Comparison of ENCODE assay signal across 15 mouse cellular contexts in the genomic region with DNA sequence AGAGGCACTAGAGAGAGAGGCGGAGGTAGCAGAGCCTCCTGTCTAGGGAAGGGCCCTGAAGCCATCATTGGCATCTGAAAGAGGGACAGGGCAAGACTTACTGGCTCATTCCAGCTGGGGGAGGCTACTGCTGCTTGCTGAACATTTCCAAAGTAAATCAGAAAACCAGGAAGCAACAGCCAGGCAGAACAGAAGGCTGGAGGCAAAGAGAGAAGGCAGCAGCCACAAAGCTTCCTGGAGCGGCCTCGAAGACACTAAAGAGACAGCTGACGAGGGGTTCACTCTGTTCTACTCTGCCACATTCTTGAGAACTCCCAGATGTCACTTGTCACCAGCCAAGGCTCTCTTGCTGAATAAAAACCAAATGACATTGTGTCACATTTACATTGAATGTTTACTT. TPM values are rescaled to one million over a fixed set of nuclear protein-coding genes. Genes with fewer than 3 reads are reported as not detected.
DNase-seq lines count a peak whose midpoint lies in the region; ATAC-seq and TF ChIP-seq lines count a peak whose summit lies in the region.
"Had no signal": no experiment of that assay in that cellular context is flagged by ENCODE, and none has a peak within 500 bp of the region (broad histone marks: within the 10 kb centered on the region; RNA-seq: fewer than 3 reads in every experiment).

No protein-coding gene starts in this region.

- peaks cover 9% of the 10 kb centered on the region for H3K9me3 ChIP-seq in heart, embryonic 16.5 days (replicated peaks; ENCODE audit: control insufficient read depth, low read length)
- no peaks in the 10 kb centered on the region for H3K9me3 ChIP-seq in embryonic facial prominence, embryonic 15.5 days (replicated peaks)
- H3K9me3 ChIP-seq: hindbrain, embryonic 13.5 days; liver, embryonic 12.5 days; neural tube, embryonic 13.5 days; stomach, embryonic 15.5 days had no signal

- ATAC-seq in heart, embryonic 16.5 days (replicated peaks; ENCODE audit: extremely low read depth, insufficient read depth, low FRiP score): no peak
- no peak; the same call in 1 of the 2 replicates for ATAC-seq in embryonic facial prominence, embryonic 15.5 days (ENCODE audit: insufficient number of reproducible peaks, low FRiP score, low TSS enrichment, low read depth)
- ATAC-seq: liver, embryonic 12.5 days had no signal

- H3K27ac ChIP-seq in heart, embryonic 16.5 days (ENCODE audit: low read length): peak overlapping the region; percentile 51
- peak overlapping the region; percentile 50; the same call in 1 of the 2 replicates for H3K27ac ChIP-seq in left cerebral cortex, adult 2 months
- 0 out of 2 replicates have a peak overlapping the region, but pooled peaks have one; percentile 55 for H3K27ac ChIP-seq in embryonic facial prominence, embryonic 15.5 days (replicated peaks)
- H3K27ac ChIP-seq: hindbrain, embryonic 13.5 days; liver, embryonic 12.5 days; neural tube, embryonic 13.5 days; stomach, embryonic 15.5 days had no signal

- no peak overlapping the region for H3K4me2 ChIP-seq in heart, embryonic 16.5 days (ENCODE audit: low read depth, low read length)
- no peak overlapping the region for H3K4me2 ChIP-seq in embryonic facial prominence, embryonic 15.5 days (replicated peaks)
- H3K4me2 ChIP-seq: hindbrain, embryonic 13.5 days; liver, embryonic 12.5 days; neural tube, embryonic 13.5 days; stomach, embryonic 15.5 days had no signal

- 50% methylated on average over 4 of the region's 4 CpGs for WGBS in heart, embryonic 16.5 days
- 57% methylated on average over 4 of the region's 4 CpGs for WGBS in embryonic facial prominence, embryonic 15.5 days

- H3K9ac ChIP-seq in heart, embryonic 16.5 days (ENCODE audit: low read length): 0 out of 2 replicates have a peak overlapping the region, but pooled peaks have one; percentile 29
- H3K9ac ChIP-seq in embryonic facial prominence, embryonic 15.5 days: no peak overlapping the region
- H3K9ac ChIP-seq: hindbrain, embryonic 13.5 days; liver, embryonic 12.5 days; neural tube, embryonic 13.5 days; stomach, embryonic 15.5 days had no signal

- no peak for TF ChIP-seq CTCF in left cerebral cortex, adult 2 months (IDR thresholded peaks at IDR 0.05)

- peaks cover 11% of the 10 kb centered on the region for H3K36me3 ChIP-seq in heart, embryonic 16.5 days (ENCODE audit: control insufficient read depth, insufficient read depth)
- peaks cover 22% of the 10 kb centered on the region for H3K36me3 ChIP-seq in embryonic facial prominence, embryonic 15.5 days

- no peak for DNase-seq in heart, adult 8-10 months (ENCODE audit: low spot score)
- no peak for DNase-seq in left cerebral cortex, adult 2 months (ENCODE audit: extremely low spot score in 1 of 2, low spot score in 2 of 2)
- no peak for DNase-seq in left cerebral cortex, adult 8-10 months (ENCODE audit: low spot score in 2 of 2)
- DNase-seq in layer of hippocampus, adult 8-10 months (ENCODE audit: low spot score in 2 of 2): peak; percentile 63 to 75
- DNase-seq in embryo, embryonic 11 days: no peak
- DNase-seq: cerebellum, postnatal 36 days; left cerebral cortex, postnatal 4 days had no signal

- H3K27me3 ChIP-seq in heart, embryonic 16.5 days (ENCODE audit: control insufficient read depth, insufficient read depth, low read length): no peaks in the 10 kb centered on the region
- H3K27me3 ChIP-seq in embryonic facial prominence, embryonic 15.5 days: no peaks in the 10 kb centered on the region
- H3K27me3 ChIP-seq: CH12.LX; hindbrain, embryonic 13.5 days; neural tube, embryonic 13.5 days; stomach, embryonic 15.5 days had no signal

- intact Hi-C loops in left cerebral cortex, adult 2 months (cut with DNase I): no loop called here

- H3K4me3 ChIP-seq in heart, embryonic 16.5 days (ENCODE audit: low read length): no peak overlapping the region
- H3K4me3 ChIP-seq in left cerebral cortex, adult 2 months: no peak overlapping the region
- H3K4me3 ChIP-seq in embryonic facial prominence, embryonic 15.5 days (replicated peaks): no peak overlapping the region
- H3K4me3 ChIP-seq: hindbrain, embryonic 13.5 days; liver, embryonic 12.5 days; neural tube, embryonic 13.5 days; stomach, embryonic 15.5 days had no signal

- peaks cover 12% of the 10 kb centered on the region for H3K4me1 ChIP-seq in heart, embryonic 16.5 days (ENCODE audit: control insufficient read depth, insufficient read depth, low read length)
- H3K4me1 ChIP-seq in embryonic facial prominence, embryonic 15.5 days: peaks cover 17% of the 10 kb centered on the region

RNA-seq across cellular contexts. Expression of gene Gm49361, which starts 21.4 kb away (rescaled TPM):
- polyA plus RNA-seq in heart, embryonic 16.5 days (2015; fragmentation: Nextera tagmentation; extraction: Ambion mirVana): not detected in 2 replicates
- 1 to 10 TPM in 3 of 4 experiments, not detected in 1; 1.6 to 2.7 (median 1.8) TPM for total RNA-seq in heart, adult 8-10 months (2022)
- total RNA-seq in left cerebral cortex, adult 2 months (2021): 1 to 10 TPM in 1 of 2 experiments, under 1 TPM in 1; 0.40 to 1.8 TPM
- 1 to 10 TPM in 1 of 4 experiments, not detected in 3; 1.0 TPM for total RNA-seq in left cerebral cortex, adult 8-10 months (2022)
- not detected in 2 replicates for polyA plus RNA-seq in embryonic facial prominence, embryonic 15.5 days (2015; fragmentation: Nextera tagmentation; extraction: Ambion mirVana)
- 1 to 10 TPM; 2.2 to 4.5 (median 3.4) TPM for total RNA-seq in layer of hippocampus, adult 8-10 months (2022)
- total RNA-seq: CH12.LX had no signal
- polyA plus RNA-seq: gonadal fat pad, adult 2 months; hindbrain, embryonic 13.5 days; liver, embryonic 12.5 days; neural tube, embryonic 13.5 days; stomach, embryonic 15.5 days had no signal

RNA-seq across cellular contexts. Expression of gene Lats2, which starts 33.7 kb away (rescaled TPM):
- polyA plus RNA-seq in heart, embryonic 16.5 days (2015; fragmentation: Nextera tagmentation; extraction: Ambion mirVana): 19.4 and 24.4 TPM in 2 replicates
- total RNA-seq in heart, adult 8-10 months (2022): 10 to 100 TPM; 24.3 to 39.2 (median 31.0) TPM
- 10 to 100 TPM; 17.0 to 22.2 TPM for total RNA-seq in left cerebral cortex, adult 2 months (2021)
- 10 to 100 TPM; 19.4 to 28.3 (median 24.8) TPM for total RNA-seq in left cerebral cortex, adult 8-10 months (2022)
- polyA plus RNA-seq in embryonic facial prominence, embryonic 15.5 days (2015; fragmentation: Nextera tagmentation; extraction: Ambion mirVana): 23.3 TPM in 2 replicates
- total RNA-seq in layer of hippocampus, adult 8-10 months (2022): 10 to 100 TPM; 43.6 to 46.3 (median 45.0) TPM

RNA-seq across cellular contexts. Expression of gene Xpo4, which starts 59.2 kb away (rescaled TPM):
- 13.0 and 13.7 TPM in 2 replicates for polyA plus RNA-seq in heart, embryonic 16.5 days (2015; fragmentation: Nextera tagmentation; extraction: Ambion mirVana)
- total RNA-seq in heart, adult 8-10 months (2022): 10 to 100 TPM; 12.0 to 14.1 (median 13.1) TPM
- 10 to 100 TPM; 14.2 to 14.6 TPM for total RNA-seq in left cerebral cortex, adult 2 months (2021)
- 10 to 100 TPM; 10.9 to 14.8 (median 14.5) TPM for total RNA-seq in left cerebral cortex, adult 8-10 months (2022)
- 18.8 and 20.3 TPM in 2 replicates for polyA plus RNA-seq in embryonic facial prominence, embryonic 15.5 days (2015; fragmentation: Nextera tagmentation; extraction: Ambion mirVana)
- total RNA-seq in layer of hippocampus, adult 8-10 months (2022): 10 to 100 TPM; 11.8 to 17.7 (median 14.4) TPM

Comparison
In these comparisons a context has a peak if more than half of its experiments do, and no peak if none do; other contexts are left out.
1. DNase-seq: peak in layer of hippocampus, adult 8-10 months (2 of 2); none in heart, adult 8-10 months (single experiment), left cerebral cortex, adult 2 months (0 of 2), left cerebral cortex, adult 8-10 months (0 of 2) and embryo, embryonic 11 days (single experiment).
2. Peak in every context shown above with its lines, with median percentiles within 50 percentile points of each other: H3K27ac ChIP-seq.